Mouse (Mus musculus) liver, adult 2 months (tissue): Measurements from ENCODE around the gene Lamtor1.

Experiments used
- CTCF ChIP-seq: fragments of 200-500 bp; IDR thresholded peaks from 2 replicates; pipeline ENCODE4 v1.5.1; 2011; ENCODE audit warnings: low read depth, low read length, control low read depth
- POLR2A ChIP-seq: fragments of 200-500 bp; IDR thresholded peaks from 2 replicates; pipeline ENCODE4 v1.6.1; 2011; ENCODE audit warnings: low read length, control low read depth; ENCODE audit not compliant: insufficient read depth; ENCODE audit errors: extremely low read depth

DNA sequence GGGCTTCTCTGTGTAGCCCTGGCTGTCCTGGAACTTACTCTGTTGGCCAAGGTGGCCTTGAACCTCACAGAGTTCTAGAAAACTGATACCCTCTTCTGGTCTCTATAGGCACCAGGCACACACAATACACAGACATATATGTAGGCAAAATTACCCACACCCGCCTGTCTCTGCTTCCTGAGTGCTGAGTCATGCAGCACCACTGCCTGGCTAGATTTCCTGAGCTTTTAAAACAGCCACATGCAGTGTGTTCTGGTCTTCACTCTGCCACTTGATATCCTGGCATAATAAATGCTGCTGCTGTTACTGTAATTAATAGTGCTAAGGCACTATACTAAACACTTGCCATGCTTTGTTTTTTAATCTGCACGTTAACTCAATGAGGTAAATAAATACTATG is 59.9 kb downstream of the Lamtor1 start:
- TF ChIP-seq CTCF (no peak), POLR2A (no peak)
